Mouse (Mus musculus) lung, embryonic 14.5 days (tissue): Measurements from ENCODE around the gene Saa2. TPM values are rescaled to one million over a fixed set of nuclear protein-coding genes. Genes with fewer than 3 reads are reported as not detected.

Experiments
- ATAC-seq: fragments of 200-750 bp; cut with Nextera tagmentation; 2 replicates; pipeline ENCODE4 v1.8.0; 2017; ENCODE audit warnings: mild to moderate bottlenecking, moderate TSS enrichment, moderate library complexity; ENCODE audit not compliant: insufficient read depth
- DNase-seq: peaks from one replicate; pipeline ENCODE4 v3.0.0-alpha.2; 2015
- H3K27ac ChIP-seq: fragments of 300-500 bp; sonication (generic); 2 replicates; pipeline ENCODE4 v1.5.1; 2014; ENCODE audit warnings: low read depth, mild to moderate bottlenecking, moderate library complexity
- H3K27me3 ChIP-seq: fragments of 300-500 bp; sonication (generic); 2 replicates; pipeline ENCODE4 v1.6.1; 2014; ENCODE audit warnings: low read length, control low read depth; ENCODE audit not compliant: insufficient read depth
- H3K36me3 ChIP-seq: fragments of 300-500 bp; sonication (generic); 2 replicates; pipeline ENCODE4 v1.6.1; 2014; ENCODE audit warnings: control low read depth; ENCODE audit not compliant: insufficient read depth
- H3K4me1 ChIP-seq: fragments of 300-500 bp; sonication (generic); 2 replicates; pipeline ENCODE4 v1.6.1; 2014; ENCODE audit warnings: antibody characterized with exemption, control low read depth; ENCODE audit not compliant: insufficient read depth
- H3K4me2 ChIP-seq: fragments of 300-500 bp; sonication (generic); 2 replicates; pipeline ENCODE4 v1.6.1; 2014; ENCODE audit warnings: mild to moderate bottlenecking
- H3K4me3 ChIP-seq: fragments of 300-500 bp; sonication (generic); 2 replicates; pipeline ENCODE4 v1.5.1; 2014; ENCODE audit warnings: low read depth, low read length
- H3K9ac ChIP-seq: fragments of 300-500 bp; sonication (generic); 2 replicates; pipeline ENCODE4 v1.6.1; 2014
- H3K9me3 ChIP-seq: fragments of 300-500 bp; sonication (generic); 2 replicates; pipeline ENCODE4 v1.6.1; 2016; ENCODE audit warnings: low read depth, low read length, control low read depth
- CTCF ChIP-seq: IDR thresholded peaks from 2 replicates; pipeline ENCODE4 v1.5.1; 2016; ENCODE audit warnings: antibody characterized with exemption, low read depth
- WGBS: fragments of 180-500 bp; shearing (Covaris S2); extraction: QIAGEN DNeasy Blood & Tissue Kit; methylation state at CpG from one replicate; pipeline ENCODE4 v1.1.7; 2014; 5-methylcytosine and 5-hydroxymethylcytosine counted together
- polyA plus RNA-seq: library from polyadenylated mRNA; unstranded; fragments of >200 nt; fragmentation: Nextera tagmentation; extraction: Ambion mirVana; gene quantifications from 2 replicates; pipeline ENCODE4 v1.2.1, GENCODE M21; 2014

The Saa2 gene
- polyA plus RNA-seq, 1 experiment from 2014 or later, result not detected

GRCm38 (mm10) chr7:46719526-46719925 is 32.1 kb upstream of the Saa2 start:
- no peaks in the 10 kb centered on the region for H3K36me3 ChIP-seq
- H3K27me3 ChIP-seq, result no peaks in the 10 kb centered on the region
- no peaks in the 10 kb centered on the region for H3K9me3 ChIP-seq
- no peak overlapping the region for H3K4me2 ChIP-seq
- no peak overlapping the region for H3K4me3 ChIP-seq
- no peak overlapping the region for H3K9ac ChIP-seq
- H3K27ac ChIP-seq, result no peak overlapping the region
- DNase-seq (peak; percentile 45), ATAC-seq (peak; percentile 31; the same call in 1 of the 2 replicates)
- WGBS, result 47% methylated on average over 7 of the region's 7 CpGs
- H3K4me1 ChIP-seq, result 0 out of 2 replicates have a peak, but pooled peaks cover 4% of the 10 kb centered on the region
- no peak for TF ChIP-seq CTCF

DNA sequence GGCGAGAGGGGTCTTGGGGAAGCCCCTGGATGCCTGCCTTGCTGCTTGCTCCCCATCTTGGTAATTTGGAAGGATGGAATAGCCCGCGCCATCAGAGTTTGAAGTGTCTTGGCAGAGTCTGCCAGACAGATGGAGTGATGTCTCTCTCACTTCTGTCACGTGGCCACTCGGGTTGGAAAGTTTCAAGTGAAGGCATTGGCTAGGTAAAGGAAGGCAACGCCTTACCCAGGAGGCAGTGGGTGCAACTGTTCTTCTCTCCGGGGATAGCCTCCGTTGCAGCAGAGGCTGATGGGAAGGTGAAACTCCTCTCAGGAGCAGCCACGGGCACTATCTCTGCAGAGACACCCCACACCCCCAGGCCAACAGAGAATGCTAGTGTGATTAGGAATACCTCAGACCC is 31.1 kb upstream of the Saa2 start:
- DNase-seq, result no peak
- Histone ChIP-seq H3K4me3 (no peak overlapping the region), H3K27ac (no peak overlapping the region), H3K27me3 (no peaks in the 10 kb centered on the region), H3K36me3 (no peaks in the 10 kb centered on the region), H3K4me1 (0 out of 2 replicates have a peak, but pooled peaks cover 4% of the 10 kb centered on the region), H3K9ac (no peak overlapping the region), H3K4me2 (no peak overlapping the region), H3K9me3 (no peaks in the 10 kb centered on the region)
- no peak for ATAC-seq
- no peak for TF ChIP-seq CTCF
- WGBS, result 64% methylated on average over 9 of the region's 9 CpGs

GRCm38 (mm10) chr7:46723354-46723753 is 28.2 kb upstream of the Saa2 start:
- no peaks in the 10 kb centered on the region for H3K36me3 ChIP-seq
- no peak overlapping the region for H3K27ac ChIP-seq
- DNase-seq, result no peak
- H3K27me3 ChIP-seq, result no peaks in the 10 kb centered on the region
- TF ChIP-seq CTCF, result no peak
- no peak for ATAC-seq
- no peak overlapping the region for H3K9ac ChIP-seq
- no peaks in the 10 kb centered on the region for H3K4me1 ChIP-seq
- H3K9me3 ChIP-seq, result no peaks in the 10 kb centered on the region
- no peak overlapping the region for H3K4me2 ChIP-seq
- 90% methylated on average over 6 of the region's 6 CpGs for WGBS
- H3K4me3 ChIP-seq, result no peak overlapping the region

- WGBS, result 77% methylated on average over 3 of the region's 3 CpGs
- Histone ChIP-seq H3K4me3 (no peak overlapping the region), H3K36me3 (no peaks in the 10 kb centered on the region), H3K9ac (no peak overlapping the region), H3K27ac (no peak overlapping the region), H3K4me2 (no peak overlapping the region), H3K27me3 (no peaks in the 10 kb centered on the region), H3K9me3 (no peaks in the 10 kb centered on the region), H3K4me1 (no peaks in the 10 kb centered on the region)
- DNase-seq (no peak), ATAC-seq (no peak)
- TF ChIP-seq CTCF, result no peak
Measured at GRCm38 (mm10) chr7:46723849-46724248, 27.7 kb upstream of the Saa2 start.

DNA sequence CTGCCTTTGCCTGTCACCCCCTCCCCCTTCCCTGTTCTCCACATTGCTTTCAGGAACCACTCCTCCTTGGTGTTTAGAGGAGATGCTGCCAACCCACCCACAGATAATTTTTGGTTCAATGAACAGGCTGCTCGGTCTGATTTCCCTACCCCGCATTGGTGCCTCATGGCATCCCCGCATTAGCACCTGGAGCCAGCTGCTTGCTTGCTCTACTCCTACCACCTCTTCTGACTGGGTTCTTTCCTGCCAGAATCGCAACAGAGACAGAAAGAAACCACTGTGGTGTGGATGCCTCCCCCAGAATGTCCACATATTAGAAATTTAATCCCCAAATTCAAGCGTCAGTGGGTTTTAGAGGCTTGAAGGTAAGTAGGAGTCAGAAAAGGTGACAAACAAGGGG is 27.2 kb upstream of the Saa2 start:
- no peak for TF ChIP-seq CTCF
- ATAC-seq (no peak), DNase-seq (no peak)
- 78% methylated on average over 5 of the region's 5 CpGs for WGBS
- Histone ChIP-seq H3K4me2 (no peak overlapping the region), H3K27ac (no peak overlapping the region), H3K36me3 (no peaks in the 10 kb centered on the region), H3K9ac (no peak overlapping the region), H3K9me3 (no peaks in the 10 kb centered on the region), H3K4me3 (no peak overlapping the region), H3K4me1 (no peaks in the 10 kb centered on the region), H3K27me3 (no peaks in the 10 kb centered on the region)

GRCm38 (mm10) chr7:46727584-46727983 is 24.0 kb upstream of the Saa2 start:
- H3K9me3 ChIP-seq, result no peaks in the 10 kb centered on the region
- no peak for DNase-seq
- ATAC-seq, result no peak
- 81% methylated on average over 1 of the region's 1 CpGs for WGBS
- no peaks in the 10 kb centered on the region for H3K4me1 ChIP-seq
- H3K36me3 ChIP-seq, result no peaks in the 10 kb centered on the region
- no peak overlapping the region for H3K4me3 ChIP-seq
- no peaks in the 10 kb centered on the region for H3K27me3 ChIP-seq
- no peak overlapping the region for H3K4me2 ChIP-seq
- H3K27ac ChIP-seq, result no peak overlapping the region
- no peak for TF ChIP-seq CTCF
- H3K9ac ChIP-seq, result no peak overlapping the region

DNA sequence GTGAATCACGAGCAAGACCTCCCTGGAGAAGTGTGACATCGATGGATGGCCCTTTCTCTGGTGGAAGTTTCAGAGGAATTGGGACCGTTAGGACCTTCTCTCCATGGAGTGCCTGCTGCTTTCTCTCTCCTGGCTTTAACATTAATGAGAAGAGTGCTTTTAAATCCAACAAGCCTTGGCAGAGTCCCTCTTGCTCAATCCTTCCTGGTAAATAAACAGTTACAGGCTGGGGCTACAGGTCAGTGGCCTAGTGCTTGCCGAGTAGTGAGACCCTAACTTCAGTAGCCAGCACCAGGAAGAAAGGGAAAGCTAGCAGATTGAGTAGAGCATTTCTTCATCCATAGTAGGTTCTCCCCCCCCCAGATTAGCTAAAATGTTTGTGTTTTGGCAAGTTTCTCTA is 19.1 kb upstream of the Saa2 start, which contains the start of gene Saa4:
Saa4 (minus strand) TSS at position 146 of the 400 bp plus-strand sequence.
- Histone ChIP-seq H3K4me3 (no peak within 1 kb of the TSS), H3K9ac (no peak within 1 kb of the TSS), H3K9me3 (no peaks in the 10 kb centered on the region), H3K4me1 (no peaks in the 10 kb centered on the region), H3K36me3 (no peaks in the 10 kb centered on the region), H3K27ac (no peak within 1 kb of the TSS), H3K27me3 (no peaks in the 10 kb centered on the region), H3K4me2 (no peak within 1 kb of the TSS)
- DNase-seq (no peak), ATAC-seq (no peak)
- no peak for TF ChIP-seq CTCF
- WGBS, result 59% methylated on average over 4 of the region's 4 CpGs

GRCm38 (mm10) chr7:46734983-46735382 is 16.6 kb upstream of the Saa2 start:
- Histone ChIP-seq H3K4me1 (no peaks in the 10 kb centered on the region), H3K27ac (no peak overlapping the region), H3K27me3 (no peaks in the 10 kb centered on the region), H3K4me3 (no peak overlapping the region), H3K9me3 (no peaks in the 10 kb centered on the region), H3K36me3 (no peaks in the 10 kb centered on the region), H3K9ac (no peak overlapping the region), H3K4me2 (no peak overlapping the region)
- TF ChIP-seq CTCF, result no peak
- ATAC-seq (no peak), DNase-seq (no peak)
- WGBS, result 69% methylated on average over 2 of the region's 2 CpGs
